Mouse (Mus musculus): Measurements from ENCODE around the gene Ptprn.

DNA sequence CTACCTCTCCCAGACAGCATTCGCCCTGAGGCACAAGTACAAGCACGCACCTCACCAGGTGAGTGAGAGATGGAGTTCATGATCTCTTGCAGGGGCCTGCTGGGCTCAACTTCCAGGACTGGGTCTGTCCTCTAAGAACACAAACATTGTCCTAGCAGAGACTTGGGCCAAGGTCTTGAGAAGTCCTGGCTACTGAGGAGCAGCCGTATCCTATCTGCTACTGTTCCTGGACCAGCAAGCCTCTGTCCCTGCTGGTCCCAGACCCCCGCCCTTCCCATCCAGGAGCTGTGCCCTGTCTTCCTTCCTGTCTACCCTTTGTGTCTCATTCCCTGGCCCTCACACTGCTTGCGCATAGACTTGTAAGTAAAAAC, 29.0 kb upstream of the Ptprn start:
- no peak for TF ChIP-seq CTCF (IDR thresholded peaks at IDR 0.05; ENCODE audit: control insufficient read depth, insufficient read depth, insufficient read length)
- TF ChIP-seq MYOD1 (IDR thresholded peaks at IDR 0.05; ENCODE audit: control insufficient read depth, insufficient read length, low read depth), result no peak
- no peak for TF ChIP-seq USF1 (IDR thresholded peaks at IDR 0.05; ENCODE audit: low read depth)
- TF ChIP-seq FOSL1 (IDR thresholded peaks at IDR 0.05; ENCODE audit: insufficient read depth, low read length, poor library complexity, severe bottlenecking), result no peak
